Mouse (Mus musculus): ENCODE data around the gene Bax.

The Bax gene

GRCm38 (mm10) chr7:45415636-45416035 is 51.1 kb downstream of the Bax start:
- no peak for DNase-seq (ENCODE audit: low spot score)

GRCm38 (mm10) chr7:45414740-45415224 is 51.9 kb downstream of the Bax start:
- DNase-seq (ENCODE audit: low spot score), result no peak

GRCm38 (mm10) chr7:45413864-45414739 is 52.6 kb downstream of the Bax start:
- DNase-seq (ENCODE audit: low spot score), result no peak

GRCm38 (mm10) chr7:45413113-45413863 is 53.4 kb downstream of the Bax start, which contains the start of gene Ntf5:
Gene Ntf5, plus strand, starts transcription at chr7:45413695.
- DNase-seq (ENCODE audit: low spot score), result no peak

GRCm38 (mm10) chr7:45412421-45412820 is 54.3 kb downstream of the Bax start:
- no peak for DNase-seq (ENCODE audit: low spot score)

All from layer of hippocampus, adult 9-10 months (tissue).